Mouse (Mus musculus) liver, embryonic 12.5 days (tissue): Measurements from ENCODE around the gene Fbxo17. TPM values are rescaled to one million over a fixed set of nuclear protein-coding genes. Genes with fewer than 3 reads are reported as not detected.

ENCODE experiments used
- ATAC-seq: fragments of 200-750 bp; cut with Nextera tagmentation; 2 replicates; pipeline ENCODE4 v1.8.0; 2017; ENCODE audit warnings: moderate number of reproducible peaks, mild to moderate bottlenecking, moderate library complexity
- H3K27ac ChIP-seq: fragments of 300-500 bp; sonication (generic); 2 replicates; pipeline ENCODE4 v1.5.1; 2016; ENCODE audit warnings: mild to moderate bottlenecking
- H3K27me3 ChIP-seq: fragments of 300-500 bp; sonication (generic); replicated peaks from 2 replicates; pipeline ENCODE4 v1.6.1; 2016; ENCODE audit warnings: mild to moderate bottlenecking, moderate library complexity
- H3K36me3 ChIP-seq: fragments of 300-500 bp; sonication (generic); 2 replicates; pipeline ENCODE4 v1.6.1; 2016; ENCODE audit warnings: mild to moderate bottlenecking, moderate library complexity
- H3K4me1 ChIP-seq: fragments of 300-500 bp; sonication (generic); 2 replicates; pipeline ENCODE4 v1.6.1; 2016
- H3K4me2 ChIP-seq: fragments of 300-500 bp; sonication (generic); 2 replicates; pipeline ENCODE4 v1.6.1; 2016; ENCODE audit warnings: mild to moderate bottlenecking, moderate library complexity
- H3K4me3 ChIP-seq: fragments of 300-500 bp; sonication (generic); 2 replicates; pipeline ENCODE4 v1.5.1; 2016; ENCODE audit warnings: mild to moderate bottlenecking, moderate library complexity
- H3K9ac ChIP-seq: fragments of 300-500 bp; sonication (generic); 2 replicates; pipeline ENCODE4 v1.6.1; 2016; ENCODE audit warnings: mild to moderate bottlenecking, moderate library complexity
- H3K9me3 ChIP-seq: fragments of 300-500 bp; sonication (generic); replicated peaks from 2 replicates; pipeline ENCODE4 v1.6.1; 2016; ENCODE audit warnings: mild to moderate bottlenecking, moderate library complexity
- WGBS: fragments of 180-500 bp; shearing (Covaris S2); methylation state at CpG from one replicate; pipeline ENCODE4 v1.1.7; 2016; ENCODE audit not compliant: insufficient replicate concordance; 5-methylcytosine and 5-hydroxymethylcytosine counted together
- polyA plus RNA-seq: library from polyadenylated mRNA; unstranded; fragments of >200 nt; fragmentation: Nextera tagmentation; extraction: Ambion mirVana; gene quantifications from 2 replicates; pipeline ENCODE4 v1.2.1, GENCODE M21; 2016

Fbxo17 gene
- polyA plus RNA-seq, 1 experiment from 2014 or later = 1.7 TPM

DNA sequence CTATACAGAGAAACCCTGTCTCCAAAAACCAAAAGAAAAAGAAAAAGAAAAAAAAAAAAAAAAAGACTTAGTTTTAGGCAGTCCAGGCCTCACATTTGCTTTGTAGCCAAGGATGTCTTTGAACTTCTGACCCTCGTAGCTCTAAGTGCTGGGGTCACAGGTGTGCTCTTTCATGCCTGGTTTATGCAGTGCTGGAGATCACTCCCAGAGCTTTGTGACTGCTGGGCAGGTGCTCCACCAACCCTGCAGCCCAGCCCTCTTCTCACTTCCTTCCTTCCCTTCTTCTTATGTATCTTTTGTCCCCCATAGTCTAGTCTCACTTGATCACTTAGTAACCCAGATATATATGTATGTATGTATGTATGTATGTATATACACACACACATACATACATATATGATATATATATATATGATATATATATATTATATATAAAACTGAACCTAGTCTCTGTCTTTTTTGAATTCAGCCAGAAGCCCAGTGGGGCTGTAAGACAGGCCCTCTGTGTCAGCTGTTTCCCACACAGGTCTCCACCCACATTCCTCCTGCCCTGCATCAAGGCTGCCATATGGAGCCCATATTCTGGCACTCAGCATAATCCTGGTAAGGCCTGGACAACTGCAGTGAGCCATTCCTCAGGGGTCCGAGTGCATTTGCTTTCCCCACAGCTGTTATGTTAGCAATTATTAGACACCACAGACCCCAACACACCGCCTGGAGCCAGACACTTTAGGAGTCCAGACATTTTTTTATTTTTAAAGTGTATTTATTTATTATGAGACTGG is 4.3 kb downstream of the Fbxo17 start:
- Histone ChIP-seq H3K4me1 (peaks cover 12% of the 10 kb centered on the region), H3K27me3 (peaks cover 7% of the 10 kb centered on the region; the same call in 1 of the 2 replicates), H3K9me3 (peaks cover 7% of the 10 kb centered on the region), H3K4me2 (no peak overlapping the region), H3K36me3 (no peaks in the 10 kb centered on the region), H3K27ac (no peak overlapping the region), H3K4me3 (no peak overlapping the region), H3K9ac (no peak overlapping the region)
- WGBS = 70% methylated on average over 3 of the region's 3 CpGs
- ATAC-seq = no peak

- Histone ChIP-seq H3K9ac (no peak overlapping the region), H3K4me1 (0 out of 2 replicates have a peak, but pooled peaks cover 3% of the 10 kb centered on the region), H3K4me2 (no peak overlapping the region), H3K27me3 (0 out of 2 replicates have a peak, but pooled peaks cover 3% of the 10 kb centered on the region), H3K4me3 (no peak overlapping the region), H3K36me3 (no peaks in the 10 kb centered on the region), H3K9me3 (peaks cover 7% of the 10 kb centered on the region), H3K27ac (no peak overlapping the region)
- WGBS = 84% methylated on average over 7 of the region's 7 CpGs
- ATAC-seq = no peak
Observed at GRCm38 (mm10) chr7:28722079-28722478, 5.5 kb downstream of the Fbxo17 start.

DNA sequence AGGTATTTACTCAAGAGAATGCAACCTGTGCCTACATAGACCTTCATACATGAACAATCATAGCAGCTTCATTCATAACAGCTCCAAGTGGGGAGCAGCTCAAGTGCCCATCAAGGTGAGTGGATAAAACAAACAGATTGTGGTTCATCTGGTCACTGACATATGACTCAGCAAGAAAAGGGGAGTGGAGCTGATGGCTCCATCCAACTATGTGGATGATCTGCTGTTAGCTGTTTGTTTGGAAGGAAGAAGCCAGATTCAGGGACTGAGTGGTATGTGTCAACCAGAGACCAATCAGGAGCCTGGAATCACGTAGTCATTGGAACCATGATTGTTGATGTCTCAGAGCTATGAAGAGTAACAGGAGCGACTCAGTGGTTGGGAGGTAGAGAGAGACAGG is 8.0 kb downstream of the Fbxo17 start:
- Histone ChIP-seq H3K4me2 (no peak overlapping the region), H3K36me3 (no peaks in the 10 kb centered on the region), H3K9me3 (peaks cover 7% of the 10 kb centered on the region), H3K27ac (no peak overlapping the region), H3K27me3 (0 out of 2 replicates have a peak, but pooled peaks cover 8% of the 10 kb centered on the region), H3K4me3 (no peak overlapping the region), H3K4me1 (no peaks in the 10 kb centered on the region), H3K9ac (no peak overlapping the region)
- ATAC-seq = no peak
- WGBS = 80% methylated on average over 2 of the region's 2 CpGs

DNA sequence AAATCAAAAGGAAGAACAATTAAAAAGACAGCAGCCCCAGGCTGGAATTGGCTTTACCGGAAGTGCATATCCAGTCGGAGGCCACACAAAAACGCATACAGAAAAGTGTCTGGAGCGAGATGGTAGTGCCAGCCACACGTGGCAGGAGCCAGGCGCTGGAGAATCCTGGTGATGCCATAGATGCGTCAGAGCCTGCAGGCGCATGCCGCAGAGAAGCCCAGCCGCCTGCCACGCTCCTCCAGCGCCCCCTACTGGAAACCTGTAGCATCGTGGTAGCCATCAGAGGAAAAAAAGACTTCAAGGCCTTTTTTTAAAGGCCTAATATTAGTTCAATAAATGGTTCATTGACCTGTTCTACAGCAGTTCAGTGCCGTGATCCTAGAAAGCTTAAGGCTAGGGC is 10.0 kb downstream of the Fbxo17 start:
- Histone ChIP-seq H3K36me3 (no peaks in the 10 kb centered on the region), H3K27ac (no peak overlapping the region), H3K27me3 (peaks cover 17% of the 10 kb centered on the region), H3K4me1 (no peaks in the 10 kb centered on the region), H3K4me3 (no peak overlapping the region), H3K9me3 (peaks cover 14% of the 10 kb centered on the region), H3K4me2 (no peak overlapping the region), H3K9ac (no peak overlapping the region)
- WGBS = 11% methylated on average over 14 of the region's 14 CpGs
- ATAC-seq = no peak

DNA sequence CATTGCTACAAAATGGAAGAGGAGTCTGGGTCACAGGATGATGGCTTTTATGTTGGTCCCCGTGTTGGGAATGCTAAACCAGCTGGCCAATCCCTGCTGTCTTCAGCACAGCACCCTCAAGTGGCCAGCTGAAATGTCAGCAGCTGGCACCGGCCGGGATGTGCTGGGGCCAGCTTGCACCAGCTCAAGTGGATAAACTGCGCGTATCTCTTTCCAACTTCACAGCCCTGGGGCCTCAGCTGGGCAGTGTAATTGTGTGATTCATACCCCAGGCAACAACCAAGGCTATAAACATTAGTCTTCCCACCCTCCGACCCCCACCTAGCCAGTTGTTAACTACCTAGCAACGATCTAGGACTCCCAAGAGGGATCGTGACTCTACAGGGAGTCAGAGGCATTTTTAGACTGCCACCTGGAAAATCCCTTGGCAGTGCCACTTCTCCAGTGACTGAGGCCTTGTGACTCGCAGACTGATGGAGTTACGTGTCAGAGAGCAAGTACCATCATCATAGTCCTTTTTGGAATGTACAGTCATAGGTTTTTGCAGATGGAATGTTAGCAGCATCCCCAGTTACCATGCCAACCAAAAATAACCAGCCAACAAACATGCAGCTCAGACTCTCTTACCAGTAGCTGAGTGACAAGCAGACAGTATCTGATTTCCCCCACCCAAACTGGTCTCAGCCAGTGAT is 11.2 kb downstream of the Fbxo17 start:
- no peak overlapping the region for H3K27ac ChIP-seq
- no peak overlapping the region for H3K4me2 ChIP-seq
- H3K4me1 ChIP-seq = peaks cover 9% of the 10 kb centered on the region
- peaks cover 18% of the 10 kb centered on the region for H3K9me3 ChIP-seq
- no peaks in the 10 kb centered on the region for H3K36me3 ChIP-seq
- no peak overlapping the region for H3K9ac ChIP-seq
- 60% methylated on average over 10 of the region's 10 CpGs for WGBS
- H3K4me3 ChIP-seq = no peak overlapping the region
- peaks cover 28% of the 10 kb centered on the region for H3K27me3 ChIP-seq
- no peak for ATAC-seq

- peaks cover 19% of the 10 kb centered on the region for H3K4me1 ChIP-seq
- peak overlapping the region; percentile 56 for H3K9ac ChIP-seq
- peak overlapping the region; percentile 91 for H3K4me2 ChIP-seq
- H3K9me3 ChIP-seq = peaks cover 10% of the 10 kb centered on the region
- H3K27ac ChIP-seq = no peak overlapping the region
- H3K27me3 ChIP-seq = peaks cover 28% of the 10 kb centered on the region
- peaks cover 9% of the 10 kb centered on the region for H3K36me3 ChIP-seq
- peak; percentile 88 for ATAC-seq
- peak overlapping the region; percentile 57 for H3K4me3 ChIP-seq
- 4% methylated on average over 58 of the region's 58 CpGs for WGBS
Observed at GRCm38 (mm10) chr7:28732341-28733142, 15.9 kb downstream of the Fbxo17 start.

DNA sequence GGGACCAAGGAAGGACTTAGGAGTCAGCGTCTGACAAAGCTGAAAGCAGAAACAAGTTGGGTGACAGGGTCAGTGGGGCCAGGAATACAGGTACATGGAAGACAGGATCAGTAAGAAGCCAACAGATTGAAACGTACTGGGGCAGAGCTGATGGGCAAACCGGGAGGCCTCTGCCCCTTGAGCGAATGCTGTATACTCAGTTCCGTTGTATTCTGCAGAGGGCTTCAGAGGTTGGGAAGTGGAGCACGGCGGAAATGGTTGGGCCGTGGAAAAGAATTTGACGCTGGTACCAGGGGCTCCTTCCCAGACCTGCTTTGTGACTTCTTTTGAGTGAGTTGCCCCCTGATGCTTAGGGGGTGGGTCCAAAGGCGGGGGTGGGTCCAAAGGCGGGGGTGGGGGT is 16.6 kb downstream of the Fbxo17 start:
- Histone ChIP-seq H3K4me2 (peak overlapping the region; percentile 91), H3K4me3 (peak overlapping the region; percentile 57), H3K4me1 (peaks cover 19% of the 10 kb centered on the region), H3K27me3 (peaks cover 28% of the 10 kb centered on the region), H3K36me3 (peaks cover 16% of the 10 kb centered on the region), H3K27ac (no peak overlapping the region), H3K9me3 (peaks cover 10% of the 10 kb centered on the region), H3K9ac (0 out of 2 replicates have a peak overlapping the region, but pooled peaks have one; percentile 56)
- no peak for ATAC-seq
- 15% methylated on average over 11 of the region's 11 CpGs for WGBS

- Histone ChIP-seq H3K27ac (no peak overlapping the region), H3K27me3 (peaks cover 20% of the 10 kb centered on the region), H3K4me3 (no peak overlapping the region), H3K4me1 (peaks cover 32% of the 10 kb centered on the region), H3K4me2 (no peak overlapping the region), H3K9me3 (peaks cover 10% of the 10 kb centered on the region), H3K9ac (no peak overlapping the region), H3K36me3 (peaks cover 38% of the 10 kb centered on the region)
- no peak for ATAC-seq
- WGBS = 66% methylated on average over 6 of the region's 6 CpGs
Observed at GRCm38 (mm10) chr7:28735701-28736100, 19.1 kb downstream of the Fbxo17 start.

GRCm38 (mm10) chr7:28739829-28740228 is 23.2 kb downstream of the Fbxo17 start:
- no peak overlapping the region for H3K9ac ChIP-seq
- H3K4me1 ChIP-seq = peaks cover 31% of the 10 kb centered on the region
- H3K36me3 ChIP-seq = peaks cover 46% of the 10 kb centered on the region
- ATAC-seq = no peak
- no peak overlapping the region for H3K4me2 ChIP-seq
- no peak overlapping the region for H3K27ac ChIP-seq
- H3K9me3 ChIP-seq = no peaks in the 10 kb centered on the region
- WGBS = 87% methylated on average over 21 of the region's 21 CpGs
- no peak overlapping the region for H3K4me3 ChIP-seq
- H3K27me3 ChIP-seq = no peaks in the 10 kb centered on the region

- peak overlapping the region; percentile 92 for H3K4me2 ChIP-seq
- peak overlapping the region; percentile 87 for H3K9ac ChIP-seq
- peak overlapping the region; percentile 83 for H3K27ac ChIP-seq
- no peaks in the 10 kb centered on the region for H3K27me3 ChIP-seq
- H3K4me3 ChIP-seq = peak overlapping the region; percentile 68
- peaks cover 31% of the 10 kb centered on the region for H3K4me1 ChIP-seq
- no peaks in the 10 kb centered on the region for H3K9me3 ChIP-seq
- no peak for ATAC-seq
- peaks cover 56% of the 10 kb centered on the region for H3K36me3 ChIP-seq
- WGBS = 28% methylated on average over 9 of the region's 9 CpGs
Observed at GRCm38 (mm10) chr7:28740949-28741348, 24.3 kb downstream of the Fbxo17 start.

DNA sequence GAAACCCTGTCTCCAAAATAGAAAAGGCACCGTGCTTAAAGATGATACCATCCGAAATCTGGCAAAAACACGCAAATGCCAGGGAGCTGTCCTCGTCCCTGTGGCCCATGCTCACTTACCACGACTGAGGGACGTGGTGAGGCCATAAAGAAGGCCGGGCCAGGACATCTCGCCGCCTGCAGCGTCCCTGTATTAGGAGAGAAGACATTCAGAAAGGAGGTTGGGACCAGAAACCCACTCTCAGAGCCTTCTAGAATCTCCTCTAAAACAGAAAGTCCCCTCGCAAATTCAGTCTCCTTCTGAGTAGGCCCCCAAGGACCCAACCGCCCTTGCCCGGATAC is 24.7 kb downstream of the Fbxo17 start:
- WGBS = 1% methylated on average over 13 of the region's 13 CpGs
- H3K9ac ChIP-seq = peak overlapping the region; percentile 87
- peak overlapping the region; percentile 68 for H3K4me3 ChIP-seq
- peak overlapping the region; percentile 83 for H3K27ac ChIP-seq
- H3K9me3 ChIP-seq = no peaks in the 10 kb centered on the region
- H3K36me3 ChIP-seq = peaks cover 60% of the 10 kb centered on the region
- H3K4me1 ChIP-seq = peaks cover 31% of the 10 kb centered on the region
- no peaks in the 10 kb centered on the region for H3K27me3 ChIP-seq
- peak overlapping the region; percentile 92 for H3K4me2 ChIP-seq
- ATAC-seq = peak; percentile 21
